Mouse (Mus musculus): ENCODE results near the gene Cdkn2aip.

DNA sequence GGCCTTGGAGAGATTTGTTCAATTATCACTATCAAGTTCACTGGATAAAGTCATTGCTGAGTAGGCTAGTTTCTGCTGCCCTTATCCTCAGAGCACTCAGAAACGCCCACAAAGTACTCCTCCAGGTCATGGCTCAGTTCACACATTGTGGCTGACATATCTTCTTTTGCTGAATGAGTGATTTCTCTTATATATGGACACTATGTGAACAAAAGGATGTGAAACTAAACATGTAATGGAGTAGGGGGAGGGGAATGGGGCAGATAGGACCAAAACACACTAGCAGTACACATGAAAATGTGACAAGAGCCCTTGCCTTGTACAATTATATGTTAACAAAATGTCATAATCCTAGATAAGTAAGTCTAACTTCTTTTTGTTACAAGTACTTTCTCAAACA is 11.4 kb downstream of the Cdkn2aip start:
- TF ChIP-seq POLR2A (IDR thresholded peaks at IDR 0.05; ENCODE audit: control insufficient read depth, low read depth, low read length) (no peak), CTCF (IDR thresholded peaks at IDR 0.05; ENCODE audit: control insufficient read depth, insufficient read depth, insufficient replicate concordance, low read depth, low read length) (no peak)
